In genomic region chr13:84347181-84347913, GRCm38 (mm10) we compare ENCODE assay signal across 8 mouse cellular contexts.
DNase-seq lines count a peak whose midpoint lies in the region; ATAC-seq lines count a peak whose summit lies in the region.

No protein-coding gene starts in this region.

- H3K4me1 ChIP-seq in hindbrain, embryonic 11.5 days (replicated peaks; ENCODE audit: control insufficient read depth, insufficient read depth, low read length), result peaks cover 4% of the 10 kb centered on the region; the same call in 1 of the 2 replicates
- peaks cover 16% of the 10 kb centered on the region; the same call in 1 of the 2 replicates for H3K4me1 ChIP-seq in neural tube, embryonic 11.5 days (ENCODE audit: control insufficient read depth, insufficient read depth, low read length)

- H3K27me3 ChIP-seq in hindbrain, embryonic 11.5 days (ENCODE audit: control insufficient read depth, insufficient read depth, low read length), result peaks cover 2% of the 10 kb centered on the region; the same call in 1 of the 2 replicates
- H3K27me3 ChIP-seq in neural tube, embryonic 11.5 days (ENCODE audit: control insufficient read depth, insufficient read depth, low read length), result peaks cover 13% of the 10 kb centered on the region

- DNase-seq in thymus, postnatal 25 days, result peak; percentile 10
- no peak for DNase-seq in thymus, adult 18-20 months
- DNase-seq in embryo, embryonic 10.5 days (ENCODE audit: low spot score), result peak; percentile 39
- peak; percentile 64 for DNase-seq in hindbrain, embryonic 11.5 days (ENCODE audit: low spot score)
- DNase-seq in left cerebral cortex, adult 18-20 months (ENCODE audit: low spot score in 2 of 2), result peak; percentile 28 to 54
- DNase-seq in neural tube, embryonic 11.5 days (ENCODE audit: low spot score), result peak; percentile 68
- no peak for DNase-seq in ovary, adult 18-20 months (ENCODE audit: low spot score)

- peak overlapping the region; percentile 66 for H3K9ac ChIP-seq in hindbrain, embryonic 11.5 days (ENCODE audit: low read depth, low read length)
- H3K9ac ChIP-seq in neural tube, embryonic 11.5 days (ENCODE audit: low read length), result peak overlapping the region; percentile 69

- WGBS in hindbrain, embryonic 11.5 days, result under 1% methylated on average over 21 of the region's 21 CpGs
- WGBS in neural tube, embryonic 11.5 days, result under 1% methylated on average over 21 of the region's 21 CpGs

- peak; percentile 49 for ATAC-seq in hindbrain, embryonic 11.5 days (ENCODE audit: low FRiP score)
- ATAC-seq in neural tube, embryonic 11.5 days (ENCODE audit: insufficient read depth, low FRiP score, low TSS enrichment), result peak; percentile 56
- ATAC-seq in granulocyte monocyte progenitor cell, adult 5-6 weeks (replicated peaks; ENCODE audit: poor library complexity, severe bottlenecking), result no peak

- H3K4me3 ChIP-seq in hindbrain, embryonic 11.5 days (ENCODE audit: low read depth, low read length), result peak overlapping the region; percentile 25
- peak overlapping the region; percentile 27 for H3K4me3 ChIP-seq in neural tube, embryonic 11.5 days (ENCODE audit: low read depth, low read length)

- no peaks in the 10 kb centered on the region for H3K36me3 ChIP-seq in hindbrain, embryonic 11.5 days (ENCODE audit: control insufficient read depth, insufficient read depth, low read length)
- H3K36me3 ChIP-seq in neural tube, embryonic 11.5 days (ENCODE audit: control insufficient read depth, insufficient read depth, low read length), result no peaks in the 10 kb centered on the region

- H3K4me2 ChIP-seq in hindbrain, embryonic 11.5 days (replicated peaks; ENCODE audit: low read depth, low read length), result peak overlapping the region; percentile 46
- H3K4me2 ChIP-seq in neural tube, embryonic 11.5 days (ENCODE audit: low read depth), result peak overlapping the region; percentile 60

- peak overlapping the region; percentile 94 for H3K27ac ChIP-seq in hindbrain, embryonic 11.5 days (ENCODE audit: low read depth, low read length)
- peak overlapping the region; percentile 95 for H3K27ac ChIP-seq in neural tube, embryonic 11.5 days (ENCODE audit: low read depth, low read length)

- H3K9me3 ChIP-seq in hindbrain, embryonic 11.5 days (ENCODE audit: control insufficient read depth, low read length), result no peaks in the 10 kb centered on the region
- no peaks in the 10 kb centered on the region for H3K9me3 ChIP-seq in neural tube, embryonic 11.5 days (ENCODE audit: control insufficient read depth, low read length)

Comparison
In these comparisons a context has a peak if more than half of its experiments do, and no peak if none do; other contexts are left out.
1. DNase-seq: peak in thymus, postnatal 25 days (single experiment), embryo, embryonic 10.5 days (single experiment), hindbrain, embryonic 11.5 days (single experiment), left cerebral cortex, adult 18-20 months (2 of 2) and neural tube, embryonic 11.5 days (single experiment); none in thymus, adult 18-20 months (0 of 2) and ovary, adult 18-20 months (single experiment).